Mouse (Mus musculus) liver, embryonic 14.5 days (tissue): ENCODE data around the gene Sipa1l3. TPM values are rescaled to one million over a fixed set of nuclear protein-coding genes. Genes with fewer than 3 reads are reported as not detected.

Source experiments
- ATAC-seq: fragments of 200-750 bp; cut with Nextera tagmentation; 2 replicates; pipeline ENCODE4 v1.8.0; 2017; ENCODE audit warnings: moderate number of reproducible peaks, mild to moderate bottlenecking, moderate library complexity; ENCODE audit not compliant: insufficient read depth
- DNase-seq, 3 experiments: peaks; one replicate each; pipeline ENCODE4 v3.0.0-alpha.2; 2012 to 2013; ENCODE audit warnings: low read depth in 3 of 3, low spot score in 3 of 3
- H3K27ac ChIP-seq: fragments of 300-500 bp; sonication (generic); 2 replicates; pipeline ENCODE4 v1.5.1; 2014; ENCODE audit warnings: moderate library complexity, mild to moderate bottlenecking, control low read depth, inconsistent platforms
- H3K27me3 ChIP-seq: fragments of 300-500 bp; sonication (generic); 2 replicates; pipeline ENCODE4 v1.6.1; 2014; ENCODE audit warnings: mild to moderate bottlenecking, low read length, moderate library complexity; ENCODE audit not compliant: control insufficient read depth, insufficient read depth
- H3K36me3 ChIP-seq: fragments of 300-500 bp; sonication (generic); replicated peaks from 2 replicates; pipeline ENCODE4 v1.6.1; 2014; ENCODE audit warnings: low read depth; ENCODE audit not compliant: control insufficient read depth, insufficient read depth
- H3K4me1 ChIP-seq, 2 experiments: fragments of 200-500 bp in 1 of 2; fragments of 300-500 bp in 1 of 2; sonication (generic) in 1 of 2; replicated peaks; 2 replicates each; pipeline ENCODE4 v1.6.1; 2012 to 2014; ENCODE audit warnings: antibody characterized with exemption in 1 of 2, inconsistent platforms in 1 of 2, low read length in 1 of 2; ENCODE audit not compliant: control insufficient read depth in 2 of 2, insufficient read depth in 2 of 2
- H3K4me2 ChIP-seq: fragments of 300-500 bp; sonication (generic); 2 replicates; pipeline ENCODE4 v1.6.1; 2014; ENCODE audit warnings: low read depth, mild to moderate bottlenecking, control low read depth, moderate library complexity
- H3K4me3 ChIP-seq, 2 experiments: fragments of 200-500 bp in 1 of 2; fragments of 300-500 bp in 1 of 2; sonication (generic) in 1 of 2; 2 replicates each; pipeline ENCODE4 v1.5.1; 2012 to 2014; ENCODE audit warnings: low read depth in 2 of 2, low read length in 2 of 2, mild to moderate bottlenecking in 2 of 2, control low read depth in 1 of 2, inconsistent platforms in 1 of 2, moderate library complexity in 1 of 2; ENCODE audit not compliant: insufficient read depth in 1 of 2
- H3K9ac ChIP-seq: fragments of 300-500 bp; sonication (generic); replicated peaks from 2 replicates; pipeline ENCODE4 v1.6.1; 2014; ENCODE audit warnings: mild to moderate bottlenecking, control low read depth, moderate library complexity
- H3K9me3 ChIP-seq: fragments of 300-500 bp; sonication (generic); 2 replicates; pipeline ENCODE4 v1.6.1; 2016; ENCODE audit warnings: low read length, mixed read lengths; ENCODE audit not compliant: control insufficient read depth
- CTCF ChIP-seq: IDR thresholded peaks from 2 replicates; pipeline ENCODE4 v1.5.1; 2016; ENCODE audit warnings: antibody characterized with exemption, low read depth, control low read depth
- EP300 ChIP-seq: IDR thresholded peaks from 2 replicates; pipeline ENCODE4 v1.6.1; 2016; ENCODE audit warnings: antibody characterized with exemption, low read depth
- WGBS: fragments of 180-500 bp; shearing (Covaris S2); extraction: QIAGEN DNeasy Blood & Tissue Kit; methylation state at CpG from one replicate; pipeline ENCODE4 v1.1.7; 2014; ENCODE audit not compliant: insufficient replicate concordance; 5-methylcytosine and 5-hydroxymethylcytosine counted together
- polyA plus RNA-seq, 2 experiments: library from polyadenylated mRNA; depleted of rRNA in 1 of 2; stranded (reverse) in 1 of 2; unstranded in 1 of 2; fragments of >200 nt; fragmentation: Nextera tagmentation in 1 of 2; extraction: Ambion mirVana in 1 of 2; gene quantifications; 2 replicates each; pipeline versions ENCODE4 v1.2.1 to v1.2.3; 2012 to 2014

Gene Sipa1l3
- polyA plus RNA-seq, 2 experiments = 1.8 to 4.9 TPM

DNA sequence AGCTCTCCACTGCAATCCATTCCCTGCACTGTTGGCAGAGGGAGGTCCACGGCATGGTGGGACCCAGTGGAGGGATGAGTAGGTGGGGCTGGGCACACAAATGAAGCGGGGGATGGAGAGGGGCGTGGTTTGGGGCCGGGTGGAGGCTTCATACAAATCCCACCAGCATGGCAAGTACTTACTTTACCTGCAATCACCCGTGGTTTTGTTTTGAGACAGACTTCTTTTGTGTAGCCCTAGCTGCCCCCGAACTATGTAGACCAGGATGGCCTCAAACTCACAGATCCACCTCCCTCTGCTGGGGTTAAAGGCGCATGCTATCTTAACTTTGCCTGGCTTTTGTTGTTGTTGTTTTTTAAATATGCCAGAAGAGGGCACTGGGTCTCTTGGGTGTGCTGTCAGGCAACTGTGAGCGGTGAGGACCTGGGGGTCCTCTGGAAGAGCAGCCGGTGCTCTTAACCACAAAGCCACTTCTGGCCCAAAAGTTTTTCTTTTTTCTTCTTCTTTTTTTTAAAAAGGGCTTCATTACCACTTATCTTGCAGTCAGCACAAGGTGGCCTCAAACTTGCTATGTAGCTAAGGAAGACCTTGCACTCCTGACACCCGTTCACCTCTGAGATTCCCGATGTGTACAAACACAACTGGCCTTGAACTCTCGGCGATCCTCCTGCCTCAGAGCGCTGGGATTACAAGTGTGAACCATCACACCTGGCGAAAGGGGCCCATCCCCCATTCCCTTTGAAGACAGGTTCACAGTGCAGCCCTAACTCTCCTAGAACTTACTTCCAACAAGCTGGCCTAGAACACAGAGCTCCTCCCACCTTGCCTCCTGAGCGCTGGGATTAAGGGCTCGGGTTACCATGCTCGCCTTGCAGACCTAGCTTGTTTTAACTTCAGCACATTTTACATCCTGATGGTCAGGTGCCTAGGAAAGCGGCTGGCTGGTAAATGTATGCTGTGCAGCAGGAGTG lies 198.8 kb downstream of the Sipa1l3 start:
- no peak for DNase-seq
- H3K4me1 ChIP-seq = peaks cover 7 to 21% of the 10 kb centered on the region in 2 experiments
- H3K9ac ChIP-seq = no peak overlapping the region
- H3K4me3 ChIP-seq = no peak overlapping the region
- TF ChIP-seq EP300 = no peak
- TF ChIP-seq CTCF = peak; percentile 43
- H3K4me2 ChIP-seq = peak overlapping the region; percentile 25
- H3K9me3 ChIP-seq = no peaks in the 10 kb centered on the region
- H3K27me3 ChIP-seq = no peaks in the 10 kb centered on the region
- no peak overlapping the region for H3K27ac ChIP-seq
- 13% methylated on average over 19 of the region's 19 CpGs for WGBS
- ATAC-seq = peak; percentile 19; the same call in 1 of the 2 replicates
- no peaks in the 10 kb centered on the region; the same call in 1 of the 2 replicates for H3K36me3 ChIP-seq

DNA sequence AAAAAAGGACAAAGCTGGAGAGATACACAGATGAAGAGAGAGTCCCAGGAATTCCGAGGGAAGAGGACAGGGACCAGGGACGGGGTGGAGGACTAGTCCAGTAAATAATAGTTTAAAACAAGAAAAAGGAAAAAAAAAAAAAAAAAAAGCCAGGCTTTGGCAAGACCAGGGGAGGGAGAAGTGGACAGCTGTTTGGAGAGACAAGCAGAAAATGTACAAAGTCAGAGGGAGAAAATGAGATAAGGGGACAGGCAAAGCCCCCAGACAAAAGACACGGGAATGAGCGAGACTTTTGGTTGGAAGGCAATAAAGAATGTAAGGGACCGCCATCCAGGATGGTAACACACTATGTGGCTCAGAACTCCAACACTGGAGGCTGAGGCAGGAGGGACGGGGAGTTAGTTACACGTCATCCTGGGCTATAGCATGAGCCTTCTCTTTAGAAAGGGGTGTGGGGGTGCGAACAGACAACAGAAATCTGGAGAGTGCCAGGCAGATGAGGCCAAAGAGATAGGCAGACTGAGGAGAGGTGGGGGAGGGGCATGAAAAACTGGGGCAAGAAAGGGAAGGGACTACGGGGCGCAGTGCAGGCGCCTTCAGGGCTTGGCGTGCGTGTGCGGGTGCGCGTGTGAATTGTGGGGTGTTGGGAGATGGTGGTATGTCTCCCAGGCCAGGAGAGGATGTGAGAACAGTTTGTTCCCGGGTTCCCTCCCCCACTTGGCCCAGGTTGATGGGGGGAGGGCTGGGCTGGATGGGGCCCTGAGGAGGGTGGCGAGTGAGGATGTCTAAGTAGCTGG lies 200.1 kb downstream of the Sipa1l3 start:
- H3K4me3 ChIP-seq = no peak overlapping the region
- TF ChIP-seq EP300 (peak; percentile 13; the same call in 1 of the 2 replicates), CTCF (no peak)
- ATAC-seq = peak; percentile 61
- no peak overlapping the region for H3K27ac ChIP-seq
- peak overlapping the region; percentile 25 for H3K4me2 ChIP-seq
- H3K9me3 ChIP-seq = no peaks in the 10 kb centered on the region
- no peak for DNase-seq
- no peaks in the 10 kb centered on the region for H3K27me3 ChIP-seq
- no peak overlapping the region for H3K9ac ChIP-seq
- H3K36me3 ChIP-seq = no peaks in the 10 kb centered on the region
- 5% methylated on average over 18 of the region's 18 CpGs for WGBS
- H3K4me1 ChIP-seq = peaks cover 7 to 21% of the 10 kb centered on the region in 2 experiments

DNA sequence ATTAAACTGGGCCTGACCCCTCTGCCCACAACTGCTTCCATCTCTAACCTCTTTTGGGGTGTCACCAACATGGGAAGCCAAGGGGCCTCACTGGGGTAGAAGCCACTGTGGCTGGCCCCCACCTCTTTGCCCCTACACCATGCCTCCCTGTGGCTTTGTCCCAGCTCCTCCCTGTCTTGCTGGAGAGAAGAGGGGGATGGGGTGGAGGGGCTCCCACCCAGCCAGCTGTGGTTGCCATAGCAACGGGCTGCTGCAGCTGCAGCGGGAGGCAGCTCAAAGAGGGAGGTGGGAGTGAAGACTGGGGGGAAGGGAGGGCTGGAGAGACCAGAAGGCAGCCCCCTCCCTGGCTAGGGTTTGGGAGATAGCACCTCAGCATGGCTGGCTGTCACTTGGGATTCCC lies 200.9 kb downstream of the Sipa1l3 start:
- H3K9ac ChIP-seq = no peak overlapping the region
- ATAC-seq = no peak

DNA sequence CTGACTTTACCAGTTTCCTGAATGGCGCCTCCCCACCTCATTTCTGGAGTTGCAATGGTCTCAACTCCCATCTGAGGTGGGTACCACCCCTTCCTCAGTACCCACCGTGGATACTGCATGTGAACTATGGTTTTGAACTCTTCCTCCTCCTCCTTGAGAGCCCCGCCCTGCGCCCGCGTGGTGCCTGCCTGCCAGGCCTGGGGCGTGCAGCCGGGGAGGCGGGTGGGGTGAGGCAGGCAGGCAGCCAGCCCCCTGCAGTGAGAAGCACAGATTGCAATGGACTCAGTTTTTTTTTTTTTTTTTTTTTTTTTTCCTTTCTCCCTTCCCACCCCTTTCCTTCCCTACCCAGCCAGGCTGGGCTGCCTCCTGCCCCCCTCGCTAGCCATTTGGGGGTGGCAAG lies 201.5 kb downstream of the Sipa1l3 start:
- H3K9ac ChIP-seq = no peak overlapping the region
- peaks cover 7 to 21% of the 10 kb centered on the region in 2 experiments for H3K4me1 ChIP-seq
- no peak overlapping the region for H3K4me2 ChIP-seq
- TF ChIP-seq CTCF (no peak), EP300 (no peak)
- WGBS = 16% methylated on average over 6 of the region's 10 CpGs
- ATAC-seq (no peak), DNase-seq (no peak)
- H3K27me3 ChIP-seq = no peaks in the 10 kb centered on the region
- H3K27ac ChIP-seq = no peak overlapping the region
- no peak overlapping the region for H3K4me3 ChIP-seq
- no peaks in the 10 kb centered on the region for H3K36me3 ChIP-seq
- no peaks in the 10 kb centered on the region for H3K9me3 ChIP-seq

More for the DNA sequence above, 200.9 kb downstream of the Sipa1l3 start:
- H3K4me3 ChIP-seq = no peak overlapping the region
- H3K9me3 ChIP-seq = no peaks in the 10 kb centered on the region
- peak overlapping the region; percentile 25; the same call in 1 of the 2 replicates for H3K4me2 ChIP-seq
- H3K36me3 ChIP-seq = no peaks in the 10 kb centered on the region
- no peak for TF ChIP-seq CTCF
- TF ChIP-seq EP300 = no peak
- DNase-seq = no peak
- no peak overlapping the region for H3K27ac ChIP-seq
- no peaks in the 10 kb centered on the region for H3K27me3 ChIP-seq
- H3K4me1 ChIP-seq = peaks cover 7 to 21% of the 10 kb centered on the region in 2 experiments
- WGBS = 3% methylated on average over 2 of the region's 2 CpGs
